Mouse (Mus musculus): ENCODE measurements at regions not wholly inside any gene's neighbourhood (a gene's known extent, or its start where the extent isn't known, plus 50 kb on each side); places are given as distances from the start of the nearest gene placed in this dataset.

GRCm38 (mm10) chr8:34578043-34578442 lies 466.5 kb upstream of the Gm10131 start:
- no peak overlapping the region for H3K27ac ChIP-seq (ENCODE audit: low read depth, low read length)
- H3K4me3 ChIP-seq (ENCODE audit: low read depth, low read length), result no peak overlapping the region
- no peaks in the 10 kb centered on the region for H3K4me1 ChIP-seq (ENCODE audit: insufficient read depth, low read length)
- H3K9ac ChIP-seq (replicated peaks; ENCODE audit: low read length, poor library complexity, severe bottlenecking), result no peak overlapping the region
- TF ChIP-seq CTCF (IDR thresholded peaks at IDR 0.05), result no peak
- H3K9me3 ChIP-seq (ENCODE audit: low read length), result no peaks in the 10 kb centered on the region
- DNase-seq (ENCODE audit: low spot score) (no peak), ATAC-seq (ENCODE audit: low FRiP score) (no peak)
- 20% methylated on average over 4 of the region's 4 CpGs for WGBS
- no peak overlapping the region for H3K4me2 ChIP-seq (ENCODE audit: low read depth, low read length, poor library complexity, severe bottlenecking)
- H3K36me3 ChIP-seq (ENCODE audit: insufficient read depth, low read length), result no peaks in the 10 kb centered on the region
- no peaks in the 10 kb centered on the region for H3K27me3 ChIP-seq (ENCODE audit: insufficient read depth, low read length)

- Histone ChIP-seq H3K27ac (ENCODE audit: low read depth, low read length) (no peak overlapping the region), H3K4me3 (ENCODE audit: low read depth, low read length) (no peak overlapping the region), H3K4me2 (ENCODE audit: low read depth, low read length, poor library complexity, severe bottlenecking) (no peak overlapping the region), H3K9me3 (ENCODE audit: low read length) (no peaks in the 10 kb centered on the region), H3K4me1 (ENCODE audit: insufficient read depth, low read length) (no peaks in the 10 kb centered on the region), H3K36me3 (ENCODE audit: insufficient read depth, low read length) (no peaks in the 10 kb centered on the region), H3K27me3 (ENCODE audit: insufficient read depth, low read length) (no peaks in the 10 kb centered on the region), H3K9ac (replicated peaks; ENCODE audit: low read length, poor library complexity, severe bottlenecking) (no peak overlapping the region)
- no peak for ATAC-seq (ENCODE audit: low FRiP score)
- no peak for DNase-seq (ENCODE audit: low spot score)
- WGBS, result 55% methylated on average over 3 of the region's 3 CpGs
- TF ChIP-seq CTCF (IDR thresholded peaks at IDR 0.05), result no peak
Measured at GRCm38 (mm10) chr8:34574009-34574408, 462.5 kb upstream of the Gm10131 start.

GRCm38 (mm10) chr8:34573007-34573881 lies 461.7 kb upstream of the Gm10131 start:
- H3K27me3 ChIP-seq (ENCODE audit: insufficient read depth, low read length), result no peaks in the 10 kb centered on the region

GRCm38 (mm10) chr8:34571736-34572135 lies 460.2 kb upstream of the Gm10131 start:
- TF ChIP-seq CTCF (IDR thresholded peaks at IDR 0.05), result no peak
- no peak overlapping the region for H3K9ac ChIP-seq (replicated peaks; ENCODE audit: low read length, poor library complexity, severe bottlenecking)
- H3K4me3 ChIP-seq (ENCODE audit: low read depth, low read length), result no peak overlapping the region
- no peaks in the 10 kb centered on the region for H3K36me3 ChIP-seq (ENCODE audit: insufficient read depth, low read length)
- H3K9me3 ChIP-seq (ENCODE audit: low read length), result no peaks in the 10 kb centered on the region
- no peak for ATAC-seq (ENCODE audit: low FRiP score)
- H3K27ac ChIP-seq (ENCODE audit: low read depth, low read length), result no peak overlapping the region
- no peak for DNase-seq (ENCODE audit: low spot score)
- 88% methylated on average over 1 of the region's 1 CpGs for WGBS
- H3K27me3 ChIP-seq (ENCODE audit: insufficient read depth, low read length), result no peaks in the 10 kb centered on the region
- no peaks in the 10 kb centered on the region for H3K4me1 ChIP-seq (ENCODE audit: insufficient read depth, low read length)
- no peak overlapping the region for H3K4me2 ChIP-seq (ENCODE audit: low read depth, low read length, poor library complexity, severe bottlenecking)

More at GRCm38 (mm10) chr8:34573007-34573881, 461.7 kb upstream of the Gm10131 start:
- Histone ChIP-seq H3K4me2 (ENCODE audit: low read depth, low read length, poor library complexity, severe bottlenecking) (no peak overlapping the region), H3K36me3 (ENCODE audit: insufficient read depth, low read length) (no peaks in the 10 kb centered on the region), H3K9me3 (ENCODE audit: low read length) (no peaks in the 10 kb centered on the region), H3K4me3 (ENCODE audit: low read depth, low read length) (no peak overlapping the region), H3K9ac (replicated peaks; ENCODE audit: low read length, poor library complexity, severe bottlenecking) (no peak overlapping the region), H3K27ac (ENCODE audit: low read depth, low read length) (no peak overlapping the region), H3K4me1 (ENCODE audit: insufficient read depth, low read length) (no peaks in the 10 kb centered on the region)
- WGBS, result 85% methylated on average over 9 of the region's 9 CpGs
- ATAC-seq (ENCODE audit: low FRiP score) (no peak), DNase-seq (ENCODE audit: low spot score) (no peak)
- TF ChIP-seq CTCF (IDR thresholded peaks at IDR 0.05), result no peak

GRCm38 (mm10) chr8:34562278-34562677 lies 450.7 kb upstream of the Gm10131 start:
- TF ChIP-seq CTCF (IDR thresholded peaks at IDR 0.05), result no peak
- H3K4me3 ChIP-seq (ENCODE audit: low read depth, low read length), result no peak overlapping the region
- H3K9ac ChIP-seq (replicated peaks; ENCODE audit: low read length, poor library complexity, severe bottlenecking), result no peak overlapping the region
- H3K4me1 ChIP-seq (ENCODE audit: insufficient read depth, low read length), result no peaks in the 10 kb centered on the region
- ATAC-seq (ENCODE audit: low FRiP score) (no peak), DNase-seq (ENCODE audit: low spot score) (no peak)
- WGBS, result 49% methylated on average over 8 of the region's 8 CpGs
- H3K27me3 ChIP-seq (ENCODE audit: insufficient read depth, low read length), result no peaks in the 10 kb centered on the region
- H3K9me3 ChIP-seq (ENCODE audit: low read length), result no peaks in the 10 kb centered on the region
- H3K27ac ChIP-seq (ENCODE audit: low read depth, low read length), result no peak overlapping the region
- no peak overlapping the region for H3K4me2 ChIP-seq (ENCODE audit: low read depth, low read length, poor library complexity, severe bottlenecking)
- no peaks in the 10 kb centered on the region for H3K36me3 ChIP-seq (ENCODE audit: insufficient read depth, low read length)

GRCm38 (mm10) chr8:34549786-34550185 lies 438.2 kb upstream of the Gm10131 start:
- no peaks in the 10 kb centered on the region for H3K9me3 ChIP-seq (ENCODE audit: low read length)
- H3K4me2 ChIP-seq (ENCODE audit: low read depth, low read length, poor library complexity, severe bottlenecking), result no peak overlapping the region
- no peak for ATAC-seq (ENCODE audit: low FRiP score)
- no peak overlapping the region for H3K9ac ChIP-seq (replicated peaks; ENCODE audit: low read length, poor library complexity, severe bottlenecking)
- no peak overlapping the region for H3K4me3 ChIP-seq (ENCODE audit: low read depth, low read length)
- H3K27me3 ChIP-seq (ENCODE audit: insufficient read depth, low read length), result no peaks in the 10 kb centered on the region
- TF ChIP-seq CTCF (IDR thresholded peaks at IDR 0.05), result no peak
- DNase-seq (ENCODE audit: low spot score), result no peak
- H3K4me1 ChIP-seq (ENCODE audit: insufficient read depth, low read length), result no peaks in the 10 kb centered on the region
- H3K36me3 ChIP-seq (ENCODE audit: insufficient read depth, low read length), result no peaks in the 10 kb centered on the region
- 72% methylated on average over 5 of the region's 5 CpGs for WGBS
- H3K27ac ChIP-seq (ENCODE audit: low read depth, low read length), result no peak overlapping the region
